Mouse (Mus musculus): ENCODE results near the gene Topors. TPM values are rescaled to one million over a fixed set of nuclear protein-coding genes. Genes with fewer than 3 reads are reported as not detected.

Topors gene
- polyA plus RNA-seq, 1 experiment from 2014 or later: 41.2 TPM

DNA sequence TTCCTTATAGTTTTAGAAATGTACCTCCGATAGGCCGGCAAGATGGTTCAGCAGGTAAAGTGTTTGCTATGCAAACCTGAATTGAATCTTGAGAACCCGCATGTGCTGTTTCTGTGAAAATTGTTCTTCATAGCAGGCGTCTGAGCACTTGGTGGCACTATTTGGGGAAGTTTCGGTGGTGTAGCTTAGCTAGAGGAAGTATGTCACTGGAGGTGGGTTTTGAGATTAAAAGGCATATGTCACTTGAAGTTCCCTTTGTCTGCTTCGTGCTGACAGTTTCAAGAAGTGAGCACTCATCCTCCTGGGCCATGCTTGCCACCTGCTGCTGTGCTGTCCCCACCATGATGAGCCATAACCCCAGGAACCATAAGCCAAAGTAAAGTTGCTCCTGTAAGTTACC, 17.8 kb upstream of the Topors start:
- H3K36me3 ChIP-seq: no peaks in the 10 kb centered on the region
- no peak overlapping the region for H3K27ac ChIP-seq (replicated peaks)
- 77% methylated on average over 6 of the region's 6 CpGs for WGBS
- ATAC-seq (ENCODE audit: insufficient number of reproducible peaks, low FRiP score, low TSS enrichment, low read depth): no peak
- no peaks in the 10 kb centered on the region for H3K27me3 ChIP-seq
- no peaks in the 10 kb centered on the region for H3K4me1 ChIP-seq
- no peak overlapping the region for H3K4me3 ChIP-seq (replicated peaks)
- H3K9ac ChIP-seq: no peak overlapping the region
- H3K9me3 ChIP-seq (replicated peaks): no peaks in the 10 kb centered on the region
- no peak overlapping the region for H3K4me2 ChIP-seq (replicated peaks)

GRCm38 (mm10) chr4:40285582-40285981, 15.9 kb upstream of the Topors start:
- no peak for ATAC-seq (ENCODE audit: insufficient number of reproducible peaks, low FRiP score, low TSS enrichment, low read depth)
- H3K4me2 ChIP-seq (replicated peaks): no peak overlapping the region
- no peaks in the 10 kb centered on the region for H3K27me3 ChIP-seq
- H3K9me3 ChIP-seq (replicated peaks): no peaks in the 10 kb centered on the region
- WGBS: 20% methylated on average over 4 of the region's 4 CpGs
- no peaks in the 10 kb centered on the region for H3K4me1 ChIP-seq
- no peak overlapping the region for H3K4me3 ChIP-seq (replicated peaks)
- no peak overlapping the region for H3K27ac ChIP-seq (replicated peaks)
- H3K9ac ChIP-seq: no peak overlapping the region
- H3K36me3 ChIP-seq: no peaks in the 10 kb centered on the region

DNA sequence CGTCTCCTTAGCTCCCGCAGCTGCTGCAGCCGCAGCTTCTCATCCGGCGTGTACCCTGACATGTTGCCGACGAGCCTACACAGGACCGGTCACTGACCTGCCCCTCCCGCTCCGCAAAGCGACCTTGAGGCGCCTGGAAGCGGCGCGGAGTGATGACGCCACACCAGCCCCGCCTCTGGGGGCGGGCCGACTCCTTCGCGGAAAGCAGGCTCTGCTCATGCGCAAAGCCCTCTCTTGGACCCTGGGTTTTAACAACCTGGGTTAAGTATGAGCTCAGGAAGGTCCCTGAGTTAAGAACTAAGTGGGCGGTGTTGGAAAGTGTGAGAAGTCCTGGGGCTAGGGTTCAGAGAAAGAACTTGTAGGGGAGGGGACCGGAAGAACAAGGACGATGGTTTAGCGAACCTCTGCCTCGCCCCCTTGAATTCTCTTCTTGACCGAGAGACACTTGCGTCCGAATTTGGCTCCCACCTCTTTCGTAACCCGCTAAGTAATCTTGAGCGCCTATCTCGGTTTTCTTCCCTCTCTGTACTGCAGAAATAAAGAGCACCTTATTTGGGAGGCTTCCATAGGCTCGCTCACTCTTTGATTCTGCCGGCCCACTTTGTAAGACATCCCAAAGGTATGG, 9.7 kb upstream of the Topors start, which contains the start of gene Ndufb6:
TSS of gene Ndufb6 (minus strand) at position 146 of the 625 bp plus-strand sequence.
- Histone ChIP-seq H3K36me3 (peaks cover 19% of the 10 kb centered on the region), H3K4me2 (replicated peaks) (peak within 1 kb of the TSS; percentile 84), H3K27me3 (no peaks in the 10 kb centered on the region), H3K4me3 (replicated peaks) (peak within 1 kb of the TSS; percentile 95), H3K9ac (peak within 1 kb of the TSS; percentile 90), H3K9me3 (replicated peaks) (no peaks in the 10 kb centered on the region), H3K4me1 (peaks cover 12% of the 10 kb centered on the region), H3K27ac (replicated peaks) (peak within 1 kb of the TSS; percentile 79)
- WGBS: 0% methylated on average over 36 of the region's 36 CpGs
- ATAC-seq (ENCODE audit: insufficient number of reproducible peaks, low FRiP score, low TSS enrichment, low read depth): peak; percentile 93

- H3K27me3 ChIP-seq: no peaks in the 10 kb centered on the region
- H3K9ac ChIP-seq: peak overlapping the region; percentile 90
- peak overlapping the region; percentile 84 for H3K4me2 ChIP-seq (replicated peaks)
- WGBS: 0% methylated on average over 21 of the region's 21 CpGs
- H3K36me3 ChIP-seq: peaks cover 19% of the 10 kb centered on the region
- ATAC-seq (ENCODE audit: insufficient number of reproducible peaks, low FRiP score, low TSS enrichment, low read depth): peak; percentile 58
- H3K27ac ChIP-seq (replicated peaks): peak overlapping the region; percentile 79
- peaks cover 12% of the 10 kb centered on the region for H3K4me1 ChIP-seq
- no peaks in the 10 kb centered on the region for H3K9me3 ChIP-seq (replicated peaks)
- peak overlapping the region; percentile 95 for H3K4me3 ChIP-seq (replicated peaks)
These were observed 9.2 kb upstream of the Topors start for GRCm38 (mm10) chr4:40278880-40279275.

DNA sequence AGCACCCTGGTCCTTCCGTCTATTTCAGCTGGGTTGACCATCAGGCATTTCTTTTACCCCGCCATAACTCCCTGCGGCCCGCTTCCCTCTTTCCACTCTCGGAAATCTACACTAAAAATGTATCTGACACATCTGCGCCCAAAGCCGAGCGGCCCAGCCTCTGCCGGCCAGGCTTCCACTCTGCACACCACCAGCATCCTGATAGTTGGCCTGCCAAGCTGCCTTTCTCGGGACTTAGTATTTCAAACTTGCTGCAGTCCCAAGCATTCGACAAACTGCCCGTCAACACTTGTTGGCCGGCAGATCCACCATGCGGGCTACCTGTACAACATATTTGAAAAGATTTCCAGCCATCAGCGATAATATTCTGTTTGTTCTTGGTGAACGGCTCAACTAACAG, 815 bp downstream of the Topors start:
- H3K27ac ChIP-seq (replicated peaks): peak overlapping the region; percentile 100
- no peak for ATAC-seq (ENCODE audit: insufficient number of reproducible peaks, low FRiP score, low TSS enrichment, low read depth)
- H3K4me3 ChIP-seq (replicated peaks): peak overlapping the region; percentile 93
- peaks cover 19% of the 10 kb centered on the region for H3K36me3 ChIP-seq
- no peaks in the 10 kb centered on the region for H3K27me3 ChIP-seq
- H3K4me2 ChIP-seq (replicated peaks): peak overlapping the region; percentile 89
- under 1% methylated on average over 16 of the region's 16 CpGs for WGBS
- H3K4me1 ChIP-seq: peaks cover 24% of the 10 kb centered on the region
- H3K9me3 ChIP-seq (replicated peaks): no peaks in the 10 kb centered on the region
- H3K9ac ChIP-seq: peak overlapping the region; percentile 87

DNA sequence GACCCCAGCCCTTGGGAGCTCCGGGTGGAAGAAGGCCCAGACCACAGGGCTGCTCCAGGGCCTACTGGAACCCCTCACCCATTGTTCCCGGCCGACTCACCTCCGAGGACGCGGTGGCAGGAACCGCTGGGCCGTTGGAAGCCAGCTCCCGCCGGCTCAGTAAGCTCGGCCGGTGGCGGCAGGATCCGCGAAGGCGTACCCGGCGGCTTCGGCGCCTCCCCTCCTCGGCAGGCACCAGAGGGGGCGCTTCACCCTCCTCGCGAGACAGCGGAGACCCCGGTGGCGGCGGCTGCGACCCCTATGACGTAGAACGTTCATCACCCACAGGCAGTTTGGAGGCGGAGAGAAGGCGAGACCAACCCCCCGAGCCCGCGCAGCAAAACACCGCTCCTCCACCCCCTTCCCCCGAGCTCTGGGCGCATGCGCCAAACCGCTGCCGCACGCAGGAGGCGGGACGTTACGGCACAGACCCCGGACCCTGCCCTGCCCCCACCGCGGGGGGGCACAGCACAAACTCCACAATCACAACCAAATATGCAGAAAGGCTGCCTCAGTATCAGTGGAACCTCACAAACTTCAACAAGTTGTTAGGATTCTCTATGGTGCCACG, 1.3 kb downstream of the Topors start:
- H3K4me2 ChIP-seq (replicated peaks): peak overlapping the region; percentile 89

DNA sequence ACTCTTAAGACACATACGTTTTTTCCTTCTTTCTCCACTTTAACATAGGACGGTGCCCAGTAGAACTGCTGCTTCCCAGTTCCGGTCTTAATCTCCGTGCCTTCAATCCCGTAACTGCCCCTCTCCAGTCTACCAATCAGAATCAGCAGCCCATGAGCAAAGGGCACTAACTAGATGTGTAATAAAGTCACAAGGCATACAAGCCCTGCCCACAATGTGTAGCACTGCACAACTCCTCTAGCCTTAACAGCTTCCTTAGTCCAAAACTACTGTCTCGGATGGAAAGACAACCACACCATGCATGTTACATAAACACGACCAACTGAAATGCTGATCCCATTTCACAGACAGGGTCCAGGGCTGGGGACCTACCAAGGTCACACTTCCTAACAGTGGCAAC, 2.0 kb downstream of the Topors start:
- ATAC-seq (ENCODE audit: insufficient number of reproducible peaks, low FRiP score, low TSS enrichment, low read depth): no peak
- Histone ChIP-seq H3K4me1 (peaks cover 24% of the 10 kb centered on the region), H3K36me3 (peaks cover 21% of the 10 kb centered on the region), H3K27ac (replicated peaks) (peak overlapping the region; percentile 100), H3K4me3 (replicated peaks) (peak overlapping the region; percentile 93), H3K27me3 (no peaks in the 10 kb centered on the region), H3K9ac (peak overlapping the region; percentile 87), H3K9me3 (replicated peaks) (no peaks in the 10 kb centered on the region), H3K4me2 (replicated peaks) (peak overlapping the region; percentile 89)
- 61% methylated on average over 7 of the region's 7 CpGs for WGBS

More for the DNA sequence above, 1.3 kb downstream of the Topors start:
- H3K27ac ChIP-seq (replicated peaks): peak overlapping the region; percentile 100
- peak; percentile 88 for ATAC-seq (ENCODE audit: insufficient number of reproducible peaks, low FRiP score, low TSS enrichment, low read depth)
- peak overlapping the region; percentile 87 for H3K9ac ChIP-seq
- peaks cover 19% of the 10 kb centered on the region for H3K36me3 ChIP-seq
- H3K27me3 ChIP-seq: no peaks in the 10 kb centered on the region
- peak overlapping the region; percentile 93 for H3K4me3 ChIP-seq (replicated peaks)
- no peaks in the 10 kb centered on the region for H3K9me3 ChIP-seq (replicated peaks)
- under 1% methylated on average over 49 of the region's 50 CpGs for WGBS
- H3K4me1 ChIP-seq: peaks cover 24% of the 10 kb centered on the region

- H3K4me1 ChIP-seq: peaks cover 24% of the 10 kb centered on the region
- 69% methylated on average over 1 of the region's 1 CpGs for WGBS
These were observed 5.3 kb downstream of the Topors start for GRCm38 (mm10) chr4:40264321-40264720.

GRCm38 (mm10) chr4:40254385-40255103, 15.1 kb downstream of the Topors start:
- peaks cover 4% of the 10 kb centered on the region; the same call in 1 of the 2 replicates for H3K4me1 ChIP-seq
- H3K27me3 ChIP-seq: no peaks in the 10 kb centered on the region
- H3K9me3 ChIP-seq (replicated peaks): no peaks in the 10 kb centered on the region
- H3K9ac ChIP-seq: no peak overlapping the region
- H3K4me3 ChIP-seq (replicated peaks): no peak overlapping the region
- H3K36me3 ChIP-seq: peaks cover 11% of the 10 kb centered on the region
- no peak overlapping the region for H3K4me2 ChIP-seq (replicated peaks)
- WGBS: 54% methylated on average over 8 of the region's 8 CpGs
- peak overlapping the region; percentile 49; the same call in 1 of the 2 replicates for H3K27ac ChIP-seq (replicated peaks)
- no peak for ATAC-seq (ENCODE audit: insufficient number of reproducible peaks, low FRiP score, low TSS enrichment, low read depth)

More at GRCm38 (mm10) chr4:40264321-40264720, 5.3 kb downstream of the Topors start:
- H3K4me2 ChIP-seq (replicated peaks): no peak overlapping the region
- no peak overlapping the region for H3K4me3 ChIP-seq (replicated peaks)
- H3K27me3 ChIP-seq: no peaks in the 10 kb centered on the region
- H3K9me3 ChIP-seq (replicated peaks): no peaks in the 10 kb centered on the region
- peaks cover 46% of the 10 kb centered on the region for H3K36me3 ChIP-seq
- ATAC-seq (ENCODE audit: insufficient number of reproducible peaks, low FRiP score, low TSS enrichment, low read depth): no peak
- H3K27ac ChIP-seq (replicated peaks): no peak overlapping the region
- no peak overlapping the region for H3K9ac ChIP-seq

DNA sequence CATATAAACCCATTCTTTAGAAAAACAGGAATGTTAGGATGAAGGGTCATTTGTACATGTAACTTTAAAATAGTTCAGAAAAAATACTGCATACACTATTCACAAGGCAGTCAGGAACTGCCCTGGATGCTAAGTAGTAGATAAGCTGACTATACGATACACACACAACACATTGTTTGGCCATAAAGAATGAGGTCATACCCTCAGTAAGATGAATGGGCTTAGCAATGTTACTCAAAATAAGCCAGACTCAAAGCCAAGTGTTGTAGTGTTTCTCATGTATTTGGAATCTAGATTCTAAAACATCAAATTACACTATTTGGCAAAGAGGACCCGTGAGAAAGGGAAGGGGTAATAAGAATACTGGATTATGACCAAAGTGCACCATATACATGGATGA, 15.9 kb downstream of the Topors start:
- Histone ChIP-seq H3K27ac (replicated peaks) (no peak overlapping the region), H3K36me3 (peaks cover 4% of the 10 kb centered on the region; the same call in 1 of the 2 replicates), H3K4me1 (peaks cover 4% of the 10 kb centered on the region; the same call in 1 of the 2 replicates), H3K9me3 (replicated peaks) (no peaks in the 10 kb centered on the region), H3K4me3 (replicated peaks) (no peak overlapping the region), H3K9ac (no peak overlapping the region), H3K4me2 (replicated peaks) (no peak overlapping the region), H3K27me3 (no peaks in the 10 kb centered on the region)
- WGBS: 49% methylated on average over 2 of the region's 2 CpGs
- ATAC-seq (ENCODE audit: insufficient number of reproducible peaks, low FRiP score, low TSS enrichment, low read depth): no peak

DNA sequence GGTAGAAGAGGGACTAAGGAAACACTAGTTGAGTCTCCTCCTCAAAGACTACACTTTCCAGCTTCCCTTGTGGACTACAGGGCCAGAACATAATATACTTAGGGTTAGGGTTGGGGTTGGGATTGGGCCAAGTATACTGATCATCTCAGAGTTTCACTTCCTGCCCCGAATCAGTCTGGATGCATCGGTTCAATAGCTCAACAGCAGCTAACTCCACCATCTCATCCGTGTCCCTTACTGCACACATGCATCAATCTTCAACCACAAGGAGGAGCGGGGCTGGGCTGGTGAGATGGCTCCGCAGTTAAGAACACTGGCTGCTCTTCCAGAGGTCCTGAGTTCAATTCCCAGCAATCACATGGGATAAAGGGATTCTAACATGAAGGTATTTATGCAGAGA, 18.7 kb downstream of the Topors start:
- no peaks in the 10 kb centered on the region for H3K27me3 ChIP-seq
- 90% methylated on average over 5 of the region's 5 CpGs for WGBS
- no peak overlapping the region for H3K27ac ChIP-seq (replicated peaks)
- no peak for ATAC-seq (ENCODE audit: insufficient number of reproducible peaks, low FRiP score, low TSS enrichment, low read depth)
- peaks cover 4% of the 10 kb centered on the region; the same call in 1 of the 2 replicates for H3K4me1 ChIP-seq
- H3K4me2 ChIP-seq (replicated peaks): no peak overlapping the region
- no peaks in the 10 kb centered on the region for H3K9me3 ChIP-seq (replicated peaks)
- H3K9ac ChIP-seq: no peak overlapping the region
- H3K4me3 ChIP-seq (replicated peaks): no peak overlapping the region
- H3K36me3 ChIP-seq: no peaks in the 10 kb centered on the region
